Mouse (Mus musculus) myocyte (in vitro differentiated cells): Measurements from ENCODE around the gene Fam71b. TPM values are rescaled to one million over a fixed set of nuclear protein-coding genes. Genes with fewer than 3 reads are reported as not detected.
"Not testable (repeated sequence)": the region's sequence is repeated elsewhere in the genome, so short reads cannot be mapped to it uniquely, and the experiment has no call there.

Experiments
- H3K27me3 ChIP-seq: one replicate; pipeline ENCODE4 v1.6.1; 2011; ENCODE audit not compliant: control insufficient read depth, insufficient read depth, insufficient read length
- H3K36me3 ChIP-seq: one replicate; pipeline ENCODE4 v1.6.1; 2011; ENCODE audit not compliant: control insufficient read depth, insufficient read depth
- H3K4me2 ChIP-seq: one replicate; pipeline ENCODE4 v1.6.1; 2011; ENCODE audit warnings: low read depth, control low read depth
- H3K4me3 ChIP-seq: one replicate; pipeline ENCODE4 v1.5.1; 2011; ENCODE audit warnings: mild to moderate bottlenecking, control low read depth, moderate library complexity
- H3K79me2 ChIP-seq: one replicate; pipeline ENCODE4 v1.6.1; 2011; ENCODE audit not compliant: control insufficient read depth, insufficient read depth
- H3ac ChIP-seq: one replicate; pipeline ENCODE4 v1.6.1; 2011; ENCODE audit not compliant: control insufficient read depth, insufficient read length
- CEBPB ChIP-seq: IDR thresholded peaks from 2 replicates; pipeline ENCODE4 v1.6.1; 2011; ENCODE audit warnings: mild to moderate bottlenecking, moderate library complexity; ENCODE audit not compliant: poor library complexity, insufficient read depth, severe bottlenecking
- E2F4 ChIP-seq: IDR thresholded peaks from one replicate; pipeline ENCODE4 v1.6.1; 2011; ENCODE audit warnings: mild to moderate bottlenecking, control low read depth, moderate library complexity; ENCODE audit not compliant: insufficient read depth
- MAX ChIP-seq: IDR thresholded peaks from one replicate; pipeline ENCODE4 v1.6.1; 2011; ENCODE audit warnings: low read depth, mild to moderate bottlenecking, control low read depth
- MYOD1 ChIP-seq, 3 experiments: IDR thresholded peaks; one replicate each; pipeline ENCODE4 v1.6.1; 2011; ENCODE audit warnings: control low read depth in 2 of 3, low read depth in 2 of 3, mild to moderate bottlenecking in 2 of 3, moderate library complexity in 1 of 3; ENCODE audit not compliant: insufficient read length in 2 of 3, control insufficient read depth in 1 of 3
- MYOG ChIP-seq, 3 experiments: IDR thresholded peaks; one replicate each; pipeline ENCODE4 v1.6.1; 2011; ENCODE audit warnings: control low read depth in 2 of 3, low read depth in 2 of 3, mild to moderate bottlenecking in 2 of 3; ENCODE audit not compliant: insufficient read length in 2 of 3, control insufficient read depth in 1 of 3, insufficient read depth in 1 of 3
- POLR2A ChIP-seq: IDR thresholded peaks from one replicate; pipeline ENCODE4 v1.6.1; 2011; ENCODE audit warnings: low read depth, mild to moderate bottlenecking, control low read depth, moderate library complexity; ENCODE audit not compliant: insufficient read length
- POLR2AphosphoS2 ChIP-seq: IDR thresholded peaks from one replicate; pipeline ENCODE4 v1.6.1; 2011; ENCODE audit warnings: low read depth, control low read depth; ENCODE audit not compliant: insufficient read length
- REST ChIP-seq: IDR thresholded peaks from one replicate; pipeline ENCODE4 v1.6.1; 2011; ENCODE audit warnings: mild to moderate bottlenecking, control low read depth, moderate library complexity; ENCODE audit not compliant: insufficient read depth, insufficient read length
- SRF ChIP-seq: IDR thresholded peaks from one replicate; pipeline ENCODE4 v1.6.1; 2011; ENCODE audit warnings: low read depth; ENCODE audit not compliant: control insufficient read depth, insufficient read length
- TCF12 ChIP-seq: IDR thresholded peaks from one replicate; pipeline ENCODE4 v1.6.1; 2011; ENCODE audit warnings: mild to moderate bottlenecking, control low read depth; ENCODE audit not compliant: poor library complexity, insufficient read depth, severe bottlenecking
- TCF3 ChIP-seq: IDR thresholded peaks from one replicate; pipeline ENCODE4 v1.6.1; 2011; ENCODE audit warnings: low read depth, control low read depth; ENCODE audit not compliant: insufficient read length
- USF1 ChIP-seq: IDR thresholded peaks from one replicate; pipeline ENCODE4 v1.6.1; 2011; ENCODE audit warnings: low read depth, mild to moderate bottlenecking, control low read depth, moderate library complexity
- polyA plus RNA-seq: library from polyadenylated mRNA; unstranded; fragments of >200 nt; fragmentation: generic; extraction: Trizol; gene quantifications from one replicate; pipeline ENCODE4 v1.2.1, GENCODE M21; 2012; ENCODE audit warnings: missing spikeins

Fam71b gene
- polyA plus RNA-seq, 1 experiment: 2.3 TPM

GRCm38 (mm10) chr11:46421086-46421888 lies 24.9 kb downstream of the Fam71b start:
- Histone ChIP-seq H3K4me3 (no peak overlapping the region), H3K4me2 (no peak overlapping the region), H3K79me2 (no peaks in the 10 kb centered on the region), H3ac (no peak overlapping the region), H3K27me3 (no peaks in the 10 kb centered on the region), H3K36me3 (no peaks in the 10 kb centered on the region)
- no peak for TF ChIP-seq TCF3

- not testable (repeated sequence) for H3K27me3 ChIP-seq, H3K36me3 ChIP-seq, H3ac ChIP-seq, H3K4me3 ChIP-seq, H3K79me2 ChIP-seq, H3K4me2 ChIP-seq
Measured at GRCm38 (mm10) chr11:46428131-46428530, 31.8 kb downstream of the Fam71b start.

DNA sequence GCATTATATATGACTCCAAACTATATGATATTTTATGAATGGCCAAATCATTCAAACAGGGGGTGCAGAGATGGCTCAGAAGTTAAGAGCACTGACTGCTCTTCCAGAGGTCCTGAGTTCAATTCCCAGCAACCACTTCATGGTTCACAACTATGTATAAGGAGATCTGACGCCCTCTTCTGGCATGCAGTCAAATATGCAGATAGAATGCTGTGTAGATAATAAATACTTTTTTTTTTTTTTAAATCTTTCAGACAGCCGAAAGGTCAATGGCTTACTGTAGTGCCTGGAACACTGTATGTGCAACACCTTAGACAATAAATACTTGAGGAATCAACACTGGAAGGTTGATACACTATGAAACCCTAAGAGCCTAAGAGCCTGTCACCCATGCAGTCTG lies 33.8 kb downstream of the Fam71b start:
- H3K27me3 ChIP-seq: no peaks in the 10 kb centered on the region
- no peak overlapping the region for H3K4me3 ChIP-seq
- TF ChIP-seq POLR2AphosphoS2 (no peak), REST (no peak), SRF (no peak), TCF3 (no peak), MYOD1 (IDR thresholded peaks at IDR 0.05; ENCODE audit: control insufficient read depth in 1 of 3, insufficient read length in 2 of 3, low read depth in 2 of 3) (no peak), E2F4 (no peak), CEBPB (no peak)

DNA sequence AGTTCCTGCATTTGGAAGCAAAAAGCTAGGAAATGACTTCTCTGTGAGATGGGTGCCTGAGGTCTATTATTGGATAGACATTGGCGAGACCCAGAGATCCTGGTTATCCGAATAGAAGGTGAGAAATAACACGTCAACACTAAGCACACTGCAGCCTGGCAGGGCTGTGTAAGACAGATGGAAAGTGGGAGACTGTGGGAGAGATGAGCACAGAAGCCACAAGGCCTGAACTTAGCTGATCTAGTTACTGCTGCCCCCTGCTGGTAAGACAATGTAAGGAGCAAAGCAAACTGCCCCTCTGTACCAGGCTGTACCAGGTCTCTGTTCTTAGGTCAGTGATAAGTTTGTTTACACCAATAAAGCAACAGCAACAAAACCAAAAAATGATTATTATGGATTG lies 34.8 kb downstream of the Fam71b start:
- Histone ChIP-seq H3K4me2 (no peak overlapping the region), H3K4me3 (no peak overlapping the region), H3ac (no peak overlapping the region), H3K36me3 (no peaks in the 10 kb centered on the region), H3K27me3 (no peaks in the 10 kb centered on the region), H3K79me2 (no peaks in the 10 kb centered on the region)
- TF ChIP-seq MAX (no peak), TCF12 (no peak), SRF (no peak), REST (no peak), MYOG (IDR thresholded peaks at IDR 0.05; ENCODE audit: control insufficient read depth in 1 of 3, insufficient read depth in 1 of 3, insufficient read length in 2 of 3, low read depth in 2 of 3) (no peak), USF1 (no peak), CEBPB (no peak), E2F4 (no peak), POLR2A (no peak), TCF3 (no peak), POLR2AphosphoS2 (no peak), MYOD1 (IDR thresholded peaks at IDR 0.05; ENCODE audit: control insufficient read depth in 1 of 3, insufficient read length in 2 of 3, low read depth in 2 of 3) (no peak)

More for the DNA sequence above, 33.8 kb downstream of the Fam71b start:
- Histone ChIP-seq H3K4me2 (no peak overlapping the region), H3ac (no peak overlapping the region), H3K79me2 (no peaks in the 10 kb centered on the region), H3K36me3 (no peaks in the 10 kb centered on the region)

- peaks cover 7% of the 10 kb centered on the region for H3K36me3 ChIP-seq
- no peak overlapping the region for H3K4me3 ChIP-seq
- no peak for TF ChIP-seq POLR2AphosphoS2
- no peak for TF ChIP-seq CEBPB
- no peak for TF ChIP-seq MYOD1 (IDR thresholded peaks at IDR 0.05; ENCODE audit: control insufficient read depth in 1 of 3, insufficient read length in 2 of 3, low read depth in 2 of 3)
- TF ChIP-seq POLR2A: no peak
- TF ChIP-seq E2F4: no peak
- TF ChIP-seq TCF3: no peak
- TF ChIP-seq SRF: no peak
- TF ChIP-seq MYOG (IDR thresholded peaks at IDR 0.05; ENCODE audit: control insufficient read depth in 1 of 3, insufficient read depth in 1 of 3, insufficient read length in 2 of 3, low read depth in 2 of 3): no peak
- TF ChIP-seq TCF12: no peak
- TF ChIP-seq REST: no peak
- peaks cover 26% of the 10 kb centered on the region for H3K79me2 ChIP-seq
- H3K4me2 ChIP-seq: no peak overlapping the region
- H3K27me3 ChIP-seq: no peaks in the 10 kb centered on the region
- no peak overlapping the region for H3ac ChIP-seq
Measured at GRCm38 (mm10) chr11:46435363-46435762, 39.0 kb downstream of the Fam71b start.
